Mouse (Mus musculus) cortical plate, adult 2 months (tissue): Measurements from ENCODE around the gene Brd7.

ENCODE experiments used
- CTCF ChIP-seq: fragments of 200-500 bp; IDR thresholded peaks from 2 replicates; pipeline ENCODE4 v1.5.1; 2011; ENCODE audit warnings: mild to moderate bottlenecking, control low read depth, low read length; ENCODE audit not compliant: insufficient read depth; ENCODE audit errors: extremely low read depth
- POLR2A ChIP-seq: fragments of 200-500 bp; IDR thresholded peaks from 2 replicates; pipeline ENCODE4 v1.6.1; 2011; ENCODE audit warnings: mild to moderate bottlenecking, low read length, control low read depth; ENCODE audit not compliant: insufficient read depth; ENCODE audit errors: extremely low read depth

DNA sequence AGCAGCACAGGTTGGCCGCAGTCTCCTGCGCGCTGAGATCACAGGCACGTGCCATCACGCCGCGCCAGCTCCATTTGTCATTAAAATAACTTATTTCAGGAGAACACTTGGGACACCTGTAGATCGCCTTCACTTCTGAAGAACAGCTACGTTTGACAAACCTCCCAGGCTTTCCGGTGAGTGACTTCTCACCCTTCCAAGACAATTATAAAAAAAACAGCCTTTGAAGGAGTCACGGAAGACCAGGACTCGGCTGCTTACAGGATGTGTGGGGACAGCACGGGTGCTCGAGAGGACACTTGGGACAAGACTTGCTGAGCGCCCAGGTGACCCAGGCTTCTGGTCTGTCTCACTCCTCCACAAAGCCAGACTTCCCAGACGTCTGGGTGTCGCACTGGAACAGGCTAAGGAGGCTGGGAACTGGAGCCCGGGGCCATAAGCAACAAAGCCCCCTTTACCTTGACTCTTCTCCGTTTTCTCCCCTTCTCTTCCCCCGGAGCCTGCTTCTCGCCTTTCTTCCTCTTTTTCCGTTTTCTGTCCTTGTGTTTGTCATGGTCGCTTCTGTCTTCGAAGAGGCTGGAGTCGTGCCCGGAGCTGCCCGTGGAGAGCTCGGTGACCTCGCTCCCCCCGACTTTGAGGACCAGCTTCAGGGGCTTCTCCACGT is 818 bp downstream of the Brd7 start:
- TF ChIP-seq CTCF, result no peak
- no peak for TF ChIP-seq POLR2A
